Mouse (Mus musculus) 3134 (cell line): ENCODE measurements around the gene Cngb1.
A peak's percentile ranks its signal among the peaks of the same experiment; 100 is the strongest.

Source experiments
- DNase-seq: peaks from one replicate; pipeline ENCODE4 v3.0.0-alpha.2; 2011; ENCODE audit warnings: low spot score; ENCODE audit not compliant: insufficient read length; ENCODE audit errors: extremely low read depth

Gene Cngb1

GRCm38 (mm10) chr8:95324646-95325045, 18.3 kb upstream of the Cngb1 start:
- no peak for DNase-seq

- no peak for DNase-seq
Measured at GRCm38 (mm10) chr8:95323201-95323600, 16.8 kb upstream of the Cngb1 start.

GRCm38 (mm10) chr8:95320224-95321139, 14.1 kb upstream of the Cngb1 start:
- DNase-seq: no peak

GRCm38 (mm10) chr8:95315350-95315749, 9.0 kb upstream of the Cngb1 start:
- no peak for DNase-seq

GRCm38 (mm10) chr8:95314707-95315106, 8.3 kb upstream of the Cngb1 start:
- no peak for DNase-seq

GRCm38 (mm10) chr8:95313857-95314256, 7.5 kb upstream of the Cngb1 start:
- DNase-seq: no peak

- no peak for DNase-seq
Measured at GRCm38 (mm10) chr8:95312836-95313235, 6.5 kb upstream of the Cngb1 start.

- no peak for DNase-seq
Measured at GRCm38 (mm10) chr8:95310342-95310970, 4.1 kb upstream of the Cngb1 start, which contains the start of gene Tepp. Gene Tepp, plus strand, starts transcription at chr8:95310566.

GRCm38 (mm10) chr8:95305526-95305925, 859 bp downstream of the Cngb1 start:
- DNase-seq: no peak

- peak; percentile 31 for DNase-seq
Measured at GRCm38 (mm10) chr8:95302410-95302809, 4.0 kb downstream of the Cngb1 start.

- DNase-seq: no peak
Measured at GRCm38 (mm10) chr8:95293891-95294290, 12.5 kb downstream of the Cngb1 start.

GRCm38 (mm10) chr8:95293172-95293571, 13.2 kb downstream of the Cngb1 start:
- no peak for DNase-seq

- no peak for DNase-seq
Measured at GRCm38 (mm10) chr8:95289066-95289650, 17.2 kb downstream of the Cngb1 start.

- DNase-seq: no peak
Measured at GRCm38 (mm10) chr8:95281493-95281892, 24.9 kb downstream of the Cngb1 start.

GRCm38 (mm10) chr8:95272871-95273270, 33.5 kb downstream of the Cngb1 start:
- no peak for DNase-seq

- peak; percentile 22 for DNase-seq
Measured at GRCm38 (mm10) chr8:95271841-95272240, 34.5 kb downstream of the Cngb1 start.

GRCm38 (mm10) chr8:95270501-95270900, 35.9 kb downstream of the Cngb1 start:
- DNase-seq: no peak

- DNase-seq: no peak
Measured at GRCm38 (mm10) chr8:95262181-95262580, 44.2 kb downstream of the Cngb1 start.

- no peak for DNase-seq
Measured at GRCm38 (mm10) chr8:95255611-95256010, 50.8 kb downstream of the Cngb1 start.

GRCm38 (mm10) chr8:95254564-95255434, 51.6 kb downstream of the Cngb1 start:
- DNase-seq: peak; percentile 67

- DNase-seq: no peak
Measured at GRCm38 (mm10) chr8:95252056-95252455, 54.3 kb downstream of the Cngb1 start.
